Mouse (Mus musculus): ENCODE results near the gene Olfr972.
"Not testable (repeated sequence)": the region's sequence is repeated elsewhere in the genome, so short reads cannot be mapped to it uniquely, and the experiment has no call there.

The Olfr972 gene

GRCm38 (mm10) chr9:39866122-39866521 lies at the start of gene Olfr972:
TSS of gene Olfr972 (plus strand) at chr9:39866422.
- no peak for DNase-seq (ENCODE audit: low spot score in 2 of 2)

- DNase-seq (ENCODE audit: low spot score in 2 of 2): not testable (repeated sequence)
Observed at GRCm38 (mm10) chr9:39836576-39836975, 29.6 kb upstream of the Olfr972 start, which contains the start of gene Olfr971. TSS of gene Olfr971 (plus strand) at chr9:39836876.

- DNase-seq (ENCODE audit: low spot score in 2 of 2): not testable (repeated sequence)
Observed at GRCm38 (mm10) chr9:39871986-39872385, 5.8 kb downstream of the Olfr972 start.

GRCm38 (mm10) chr9:39877541-39878396 lies 11.5 kb downstream of the Olfr972 start:
- not testable (repeated sequence) for DNase-seq (ENCODE audit: low spot score in 2 of 2)

- DNase-seq (ENCODE audit: low spot score in 2 of 2): no peak
Observed at GRCm38 (mm10) chr9:39905106-39905505, 38.9 kb downstream of the Olfr972 start.

- DNase-seq (ENCODE audit: low spot score in 2 of 2): no peak
Observed at GRCm38 (mm10) chr9:39907036-39907435, 40.8 kb downstream of the Olfr972 start, which contains the start of gene Olfr229. TSS of gene Olfr229 (plus strand) at chr9:39907336.

- DNase-seq (ENCODE audit: low spot score in 2 of 2): no peak
Observed at GRCm38 (mm10) chr9:39909939-39910338, 43.7 kb downstream of the Olfr972 start.

Data from right cerebral cortex, postnatal 36 days (tissue).